Mouse (Mus musculus): ENCODE data around the gene Ms4a4d.

DNA sequence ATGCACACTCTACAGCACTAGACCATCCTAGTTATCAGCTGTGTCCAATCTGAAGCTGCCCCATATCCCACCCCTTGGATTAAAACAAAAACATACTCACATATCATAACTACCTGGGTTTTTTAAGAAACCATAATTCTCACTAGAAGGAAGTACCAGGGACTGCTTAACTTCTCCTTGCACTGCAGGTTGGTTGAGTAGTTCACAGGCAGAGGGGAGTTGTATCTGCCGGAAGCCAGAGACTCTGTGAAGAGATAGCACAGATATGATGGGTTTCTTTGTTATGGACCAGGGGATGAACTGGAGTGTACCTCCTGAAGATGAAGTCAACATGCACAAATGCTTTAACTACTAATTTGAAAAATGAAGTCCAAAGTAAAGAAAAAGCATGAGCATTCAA, 35.8 kb upstream of the Ms4a4d start:
- no peak for TF ChIP-seq EP300 (IDR thresholded peaks at IDR 0.05; ENCODE audit: insufficient read depth, low read depth, low read length)
- no peak for TF ChIP-seq POLR2A (IDR thresholded peaks at IDR 0.05; ENCODE audit: insufficient read depth, low read length)
- TF ChIP-seq CTCF (IDR thresholded peaks at IDR 0.05; ENCODE audit: low read depth, low read length), result no peak

Measured in ES-Bruce4 (cell line).